Mouse (Mus musculus) CH12.LX (cell line): ENCODE measurements at regions not wholly inside any gene's neighbourhood (a gene's known extent, or its start where the extent isn't known, plus 50 kb on each side); places are given as distances from the start of the nearest gene placed in this dataset.

Experiments used
- CTCF ChIP-seq, 2 experiments: IDR thresholded peaks in 1 of 2; conservative IDR thresholded peaks in 1 of 2; 2 replicates each; pipeline ENCODE4 v1.5.1; 2011 to 2012; ENCODE audit warnings: low read depth in 2 of 2, low read length in 2 of 2, improper control_type of control experiment in 1 of 2, inconsistent platforms in 1 of 2, mild to moderate bottlenecking in 1 of 2, moderate library complexity in 1 of 2
- HCFC1 ChIP-seq: IDR thresholded peaks from 2 replicates; pipeline ENCODE4 v1.6.1; 2012; ENCODE audit warnings: low read depth, mild to moderate bottlenecking, inconsistent platforms, low read length, improper control_type of control experiment
- PAX5 ChIP-seq: IDR thresholded peaks from 2 replicates; pipeline ENCODE4 v1.6.1; 2012; ENCODE audit warnings: low read length, inconsistent platforms, mixed read lengths
- POLR2A ChIP-seq: IDR thresholded peaks from 2 replicates; pipeline ENCODE4 v1.6.1; 2011; ENCODE audit warnings: low read depth, mild to moderate bottlenecking, improper control_type of control experiment, low read length
- POLR2AphosphoS2 ChIP-seq: IDR thresholded peaks from 2 replicates; pipeline ENCODE4 v1.6.1; 2011; ENCODE audit warnings: low read depth, low read length, improper control_type of control experiment
- USF2 ChIP-seq: conservative IDR thresholded peaks from 2 replicates; pipeline ENCODE4 v1.6.1; 2011; ENCODE audit warnings: low read depth, low read length, improper control_type of control experiment
- ZC3H11A ChIP-seq: IDR thresholded peaks from 2 replicates; pipeline ENCODE4 v1.6.1; 2012; ENCODE audit warnings: low read depth, mild to moderate bottlenecking, inconsistent platforms, low read length, improper control_type of control experiment

GRCm38 (mm10) chr11:91969531-91969930 is 392.2 kb upstream of the Kif2b start:
- TF ChIP-seq HCFC1 (no peak), POLR2A (no peak), ZC3H11A (no peak), USF2 (no peak), PAX5 (no peak), CTCF (conservative IDR thresholded peaks at IDR 0.05 in 1 of 2, IDR thresholded peaks at IDR 0.05 in 1 of 2; ENCODE audit: low read depth in 2 of 2, low read length in 2 of 2) (no peak), POLR2AphosphoS2 (no peak)
